Mouse (Mus musculus): ENCODE measurements around the gene Agl. TPM values are rescaled to one million over a fixed set of nuclear protein-coding genes. Genes with fewer than 3 reads are reported as not detected.
A peak's percentile ranks its signal among the peaks of the same experiment; 100 is the strongest.

The Agl gene
- polyA plus RNA-seq, 1 experiment from 2014 or later = 13.8 TPM

- Histone ChIP-seq H3K27me3 (replicated peaks; ENCODE audit: control insufficient read depth, insufficient read depth, low read length) (no peaks in the 10 kb centered on the region), H3K4me2 (ENCODE audit: low read length) (no peak overlapping the region), H3K4me3 (ENCODE audit: low read length) (no peak overlapping the region), H3K9me3 (ENCODE audit: control insufficient read depth, low read length) (no peaks in the 10 kb centered on the region), H3K27ac (ENCODE audit: low read depth, low read length) (no peak overlapping the region), H3K36me3 (ENCODE audit: control insufficient read depth, insufficient read depth, low read length) (0 out of 2 replicates have a peak, but pooled peaks cover 5% of the 10 kb centered on the region), H3K9ac (ENCODE audit: low read depth, low read length) (no peak overlapping the region), H3K4me1 (ENCODE audit: control insufficient read depth, insufficient read depth, low read depth, low read length) (no peaks in the 10 kb centered on the region)
- 90% methylated on average over 4 of the region's 5 CpGs for WGBS
- ATAC-seq = no peak
These were observed 67.9 kb downstream of the Agl start for GRCm38 (mm10) chr3:116740106-116740505.

GRCm38 (mm10) chr3:116737326-116737731 lies 70.6 kb downstream of the Agl start:
- Histone ChIP-seq H3K4me3 (ENCODE audit: low read length) (no peak overlapping the region), H3K36me3 (ENCODE audit: control insufficient read depth, insufficient read depth, low read length) (no peaks in the 10 kb centered on the region), H3K4me2 (ENCODE audit: low read length) (no peak overlapping the region), H3K4me1 (ENCODE audit: control insufficient read depth, insufficient read depth, low read depth, low read length) (no peaks in the 10 kb centered on the region), H3K9ac (ENCODE audit: low read depth, low read length) (no peak overlapping the region), H3K27me3 (replicated peaks; ENCODE audit: control insufficient read depth, insufficient read depth, low read length) (no peaks in the 10 kb centered on the region), H3K27ac (ENCODE audit: low read depth, low read length) (no peak overlapping the region), H3K9me3 (ENCODE audit: control insufficient read depth, low read length) (no peaks in the 10 kb centered on the region)
- WGBS = 76% methylated on average over 8 of the region's 8 CpGs
- ATAC-seq = no peak

- H3K36me3 ChIP-seq (ENCODE audit: control insufficient read depth, insufficient read depth, low read length) = no peaks in the 10 kb centered on the region
- peak; percentile 56; the same call in 1 of the 2 replicates for ATAC-seq
- no peak overlapping the region for H3K4me3 ChIP-seq (ENCODE audit: low read length)
- no peaks in the 10 kb centered on the region for H3K27me3 ChIP-seq (replicated peaks; ENCODE audit: control insufficient read depth, insufficient read depth, low read length)
- H3K9me3 ChIP-seq (ENCODE audit: control insufficient read depth, low read length) = no peaks in the 10 kb centered on the region
- no peak overlapping the region for H3K4me2 ChIP-seq (ENCODE audit: low read length)
- H3K9ac ChIP-seq (ENCODE audit: low read depth, low read length) = no peak overlapping the region
- no peaks in the 10 kb centered on the region for H3K4me1 ChIP-seq (ENCODE audit: control insufficient read depth, insufficient read depth, low read depth, low read length)
- WGBS = 61% methylated on average over 2 of the region's 2 CpGs
- no peak overlapping the region for H3K27ac ChIP-seq (ENCODE audit: low read depth, low read length)
These were observed 78.3 kb downstream of the Agl start for GRCm38 (mm10) chr3:116729483-116730174.

- H3K27me3 ChIP-seq (replicated peaks; ENCODE audit: control insufficient read depth, insufficient read depth, low read length) = no peaks in the 10 kb centered on the region
- no peak overlapping the region for H3K4me2 ChIP-seq (ENCODE audit: low read length)
- H3K9me3 ChIP-seq (ENCODE audit: control insufficient read depth, low read length) = no peaks in the 10 kb centered on the region
- H3K27ac ChIP-seq (ENCODE audit: low read depth, low read length) = no peak overlapping the region
- no peak overlapping the region for H3K9ac ChIP-seq (ENCODE audit: low read depth, low read length)
- WGBS = 79% methylated on average over 9 of the region's 9 CpGs
- no peaks in the 10 kb centered on the region for H3K4me1 ChIP-seq (ENCODE audit: control insufficient read depth, insufficient read depth, low read depth, low read length)
- H3K36me3 ChIP-seq (ENCODE audit: control insufficient read depth, insufficient read depth, low read length) = no peaks in the 10 kb centered on the region
- no peak overlapping the region for H3K4me3 ChIP-seq (ENCODE audit: low read length)
- no peak for ATAC-seq
These were observed 81.2 kb downstream of the Agl start for GRCm38 (mm10) chr3:116726807-116727206.

- H3K4me3 ChIP-seq (ENCODE audit: low read length) = no peak overlapping the region
- no peak overlapping the region for H3K4me2 ChIP-seq (ENCODE audit: low read length)
- WGBS = 47% methylated on average over 10 of the region's 10 CpGs
- no peak overlapping the region for H3K9ac ChIP-seq (ENCODE audit: low read depth, low read length)
- no peak overlapping the region for H3K27ac ChIP-seq (ENCODE audit: low read depth, low read length)
- H3K4me1 ChIP-seq (ENCODE audit: control insufficient read depth, insufficient read depth, low read depth, low read length) = no peaks in the 10 kb centered on the region
- no peaks in the 10 kb centered on the region for H3K9me3 ChIP-seq (ENCODE audit: control insufficient read depth, low read length)
- no peaks in the 10 kb centered on the region for H3K36me3 ChIP-seq (ENCODE audit: control insufficient read depth, insufficient read depth, low read length)
- no peak for ATAC-seq
- no peaks in the 10 kb centered on the region for H3K27me3 ChIP-seq (replicated peaks; ENCODE audit: control insufficient read depth, insufficient read depth, low read length)
These were observed 84.2 kb downstream of the Agl start for GRCm38 (mm10) chr3:116723496-116724481.

GRCm38 (mm10) chr3:116722980-116723379 lies 85.0 kb downstream of the Agl start:
- H3K27ac ChIP-seq (ENCODE audit: low read depth, low read length) = no peak overlapping the region
- WGBS = 82% methylated on average over 4 of the region's 4 CpGs
- H3K4me2 ChIP-seq (ENCODE audit: low read length) = no peak overlapping the region
- no peak for ATAC-seq
- H3K36me3 ChIP-seq (ENCODE audit: control insufficient read depth, insufficient read depth, low read length) = no peaks in the 10 kb centered on the region
- H3K9me3 ChIP-seq (ENCODE audit: control insufficient read depth, low read length) = no peaks in the 10 kb centered on the region
- no peaks in the 10 kb centered on the region for H3K4me1 ChIP-seq (ENCODE audit: control insufficient read depth, insufficient read depth, low read depth, low read length)
- H3K4me3 ChIP-seq (ENCODE audit: low read length) = no peak overlapping the region
- no peaks in the 10 kb centered on the region for H3K27me3 ChIP-seq (replicated peaks; ENCODE audit: control insufficient read depth, insufficient read depth, low read length)
- no peak overlapping the region for H3K9ac ChIP-seq (ENCODE audit: low read depth, low read length)

GRCm38 (mm10) chr3:116718951-116719350 lies 89.0 kb downstream of the Agl start:
- no peak for ATAC-seq

GRCm38 (mm10) chr3:116713031-116713430 lies 94.9 kb downstream of the Agl start:
- Histone ChIP-seq H3K9me3 (ENCODE audit: control insufficient read depth, low read length) (no peaks in the 10 kb centered on the region), H3K36me3 (ENCODE audit: control insufficient read depth, insufficient read depth, low read length) (no peaks in the 10 kb centered on the region), H3K4me2 (ENCODE audit: low read length) (peak overlapping the region; percentile 96), H3K4me3 (ENCODE audit: low read length) (peak overlapping the region; percentile 100), H3K27ac (ENCODE audit: low read depth, low read length) (no peak overlapping the region), H3K4me1 (ENCODE audit: control insufficient read depth, insufficient read depth, low read depth, low read length) (peaks cover 15% of the 10 kb centered on the region), H3K27me3 (replicated peaks; ENCODE audit: control insufficient read depth, insufficient read depth, low read length) (no peaks in the 10 kb centered on the region), H3K9ac (ENCODE audit: low read depth, low read length) (peak overlapping the region; percentile 98; the same call in 1 of the 2 replicates)
- ATAC-seq = no peak
- 40% methylated on average over 5 of the region's 5 CpGs for WGBS

More at GRCm38 (mm10) chr3:116718951-116719350, 89.0 kb downstream of the Agl start:
- no peaks in the 10 kb centered on the region for H3K27me3 ChIP-seq (replicated peaks; ENCODE audit: control insufficient read depth, insufficient read depth, low read length)
- no peak overlapping the region for H3K4me3 ChIP-seq (ENCODE audit: low read length)
- no peaks in the 10 kb centered on the region for H3K4me1 ChIP-seq (ENCODE audit: control insufficient read depth, insufficient read depth, low read depth, low read length)
- no peak overlapping the region for H3K9ac ChIP-seq (ENCODE audit: low read depth, low read length)
- no peaks in the 10 kb centered on the region for H3K9me3 ChIP-seq (ENCODE audit: control insufficient read depth, low read length)
- H3K36me3 ChIP-seq (ENCODE audit: control insufficient read depth, insufficient read depth, low read length) = no peaks in the 10 kb centered on the region
- H3K27ac ChIP-seq (ENCODE audit: low read depth, low read length) = no peak overlapping the region
- H3K4me2 ChIP-seq (ENCODE audit: low read length) = no peak overlapping the region
- WGBS = 77% methylated on average over 3 of the region's 3 CpGs

GRCm38 (mm10) chr3:116712436-116712881 lies 95.5 kb downstream of the Agl start, which contains the start of gene Slc35a3:
TSS of gene Slc35a3 (minus strand) at chr3:116712831.
- peak within 1 kb of the TSS; percentile 96 for H3K4me2 ChIP-seq (ENCODE audit: low read length)
- H3K27ac ChIP-seq (ENCODE audit: low read depth, low read length) = peak within 1 kb of the TSS; percentile 78
- no peaks in the 10 kb centered on the region for H3K27me3 ChIP-seq (replicated peaks; ENCODE audit: control insufficient read depth, insufficient read depth, low read length)
- peak within 1 kb of the TSS; percentile 98 for H3K9ac ChIP-seq (ENCODE audit: low read depth, low read length)
- peak; percentile 60 for ATAC-seq
- 3% methylated on average over 8 of the region's 8 CpGs for WGBS
- no peaks in the 10 kb centered on the region for H3K36me3 ChIP-seq (ENCODE audit: control insufficient read depth, insufficient read depth, low read length)
- H3K4me1 ChIP-seq (ENCODE audit: control insufficient read depth, insufficient read depth, low read depth, low read length) = peaks cover 15% of the 10 kb centered on the region
- H3K4me3 ChIP-seq (ENCODE audit: low read length) = peak within 1 kb of the TSS; percentile 100
- H3K9me3 ChIP-seq (ENCODE audit: control insufficient read depth, low read length) = no peaks in the 10 kb centered on the region

All from hindbrain, embryonic 16.5 days (tissue).